Mouse (Mus musculus) midbrain, embryonic 13.5 days (tissue): ENCODE results near the gene Adam1a. TPM values are rescaled to one million over a fixed set of nuclear protein-coding genes. Genes with fewer than 3 reads are reported as not detected.
"Not testable (repeated sequence)": the region's sequence is repeated elsewhere in the genome, so short reads cannot be mapped to it uniquely, and the experiment has no call there.

Source experiments
- ATAC-seq: fragments of 200-750 bp; cut with Nextera tagmentation; 2 replicates; pipeline ENCODE4 v1.8.0; 2017; ENCODE audit warnings: mild to moderate bottlenecking, moderate TSS enrichment, moderate library complexity
- H3K27ac ChIP-seq: fragments of 300-500 bp; sonication (generic); 2 replicates; pipeline ENCODE4 v1.5.1; 2015; ENCODE audit warnings: inconsistent platforms, mild to moderate bottlenecking, moderate library complexity
- H3K27me3 ChIP-seq: fragments of 300-500 bp; sonication (generic); 2 replicates; pipeline ENCODE4 v1.6.1; 2015; ENCODE audit warnings: mild to moderate bottlenecking, inconsistent platforms
- H3K36me3 ChIP-seq: fragments of 300-500 bp; sonication (generic); 2 replicates; pipeline ENCODE4 v1.6.1; 2015; ENCODE audit warnings: mild to moderate bottlenecking, inconsistent platforms
- H3K4me1 ChIP-seq: fragments of 300-500 bp; sonication (generic); replicated peaks from 2 replicates; pipeline ENCODE4 v1.6.1; 2015; ENCODE audit warnings: inconsistent platforms
- H3K4me2 ChIP-seq: fragments of 300-500 bp; sonication (generic); replicated peaks from 2 replicates; pipeline ENCODE4 v1.6.1; 2015; ENCODE audit warnings: moderate library complexity, mild to moderate bottlenecking, inconsistent platforms
- H3K4me3 ChIP-seq: fragments of 300-500 bp; sonication (generic); replicated peaks from 2 replicates; pipeline ENCODE4 v1.5.1; 2015; ENCODE audit warnings: mild to moderate bottlenecking, inconsistent platforms
- H3K9ac ChIP-seq: fragments of 300-500 bp; sonication (generic); replicated peaks from 2 replicates; pipeline ENCODE4 v1.6.1; 2015; ENCODE audit warnings: mild to moderate bottlenecking, inconsistent platforms
- H3K9me3 ChIP-seq: fragments of 300-500 bp; sonication (generic); 2 replicates; pipeline ENCODE4 v1.6.1; 2016; ENCODE audit warnings: mild to moderate bottlenecking, inconsistent platforms
- WGBS: fragments of 180-500 bp; shearing (Covaris S2); methylation state at CpG from one replicate; pipeline ENCODE4 v1.1.7; 2015; 5-methylcytosine and 5-hydroxymethylcytosine counted together
- polyA plus RNA-seq: library from polyadenylated mRNA; unstranded; fragments of >200 nt; fragmentation: Nextera tagmentation; extraction: Ambion mirVana; gene quantifications from 2 replicates; pipeline ENCODE4 v1.2.1, GENCODE M21; 2015

The Adam1a gene
- polyA plus RNA-seq, 1 experiment from 2014 or later: 4.9 TPM

DNA sequence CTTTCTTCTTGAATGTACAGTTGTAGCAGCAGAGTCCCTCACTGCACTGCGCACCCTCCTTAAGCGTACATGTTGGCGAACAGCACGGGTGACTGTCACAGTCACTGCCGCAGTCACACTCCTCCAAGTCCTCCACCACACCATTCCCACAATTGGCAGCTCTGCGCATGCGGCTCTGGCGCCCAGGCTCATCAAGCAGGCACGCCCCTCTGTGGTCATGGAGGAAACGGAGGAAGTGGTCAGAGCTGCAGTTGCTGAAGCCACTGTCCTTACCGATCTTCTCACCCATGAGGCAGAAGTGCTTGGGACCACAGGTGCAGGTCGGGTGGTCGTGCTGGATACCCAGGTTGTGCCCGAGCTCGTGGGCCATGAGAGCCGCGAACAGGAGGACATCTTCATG is 25.5 kb downstream of the Adam1a start:
- not testable (repeated sequence) for H3K4me2 ChIP-seq, H3K27ac ChIP-seq, H3K4me3 ChIP-seq, H3K9me3 ChIP-seq, H3K9ac ChIP-seq, ATAC-seq, H3K4me1 ChIP-seq, H3K27me3 ChIP-seq
- WGBS: 95% methylated on average over 11 of the region's 17 CpGs
- H3K36me3 ChIP-seq: peaks cover 48% of the 10 kb centered on the region

GRCm38 (mm10) chr5:121518983-121519382 is 26.3 kb downstream of the Adam1a start:
- no peaks in the 10 kb centered on the region for H3K9me3 ChIP-seq
- WGBS: 96% methylated on average over 9 of the region's 9 CpGs

DNA sequence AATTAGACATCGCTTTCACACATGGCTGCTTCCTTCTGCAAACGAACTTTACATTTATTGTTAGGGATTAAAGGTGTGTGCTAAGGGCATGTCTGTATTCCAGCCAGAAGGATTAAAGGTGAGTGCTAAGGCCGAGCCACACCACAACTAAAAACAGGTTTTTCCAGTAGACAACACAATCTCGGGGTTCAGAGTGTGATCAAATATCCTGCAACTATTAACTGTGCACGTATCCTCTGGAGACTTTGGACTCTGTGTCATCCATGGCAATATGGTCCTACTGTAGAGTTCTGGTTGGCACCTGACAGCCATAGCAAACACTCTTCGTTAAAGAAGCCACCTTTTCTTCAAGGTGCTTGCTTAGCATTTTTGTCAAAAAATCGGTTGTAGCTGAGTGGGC is 35.3 kb downstream of the Adam1a start:
- Histone ChIP-seq H3K4me1 (no peaks in the 10 kb centered on the region), H3K27ac (no peak overlapping the region), H3K36me3 (no peaks in the 10 kb centered on the region), H3K9me3 (no peaks in the 10 kb centered on the region), H3K9ac (no peak overlapping the region), H3K27me3 (no peaks in the 10 kb centered on the region), H3K4me2 (no peak overlapping the region), H3K4me3 (no peak overlapping the region)
- 85% methylated on average over 7 of the region's 7 CpGs for WGBS
- ATAC-seq: no peak

More at GRCm38 (mm10) chr5:121518983-121519382, 26.3 kb downstream of the Adam1a start:
- no peak overlapping the region for H3K4me3 ChIP-seq
- H3K36me3 ChIP-seq: peaks cover 41% of the 10 kb centered on the region
- no peak overlapping the region for H3K4me2 ChIP-seq
- H3K27me3 ChIP-seq: no peaks in the 10 kb centered on the region
- no peaks in the 10 kb centered on the region for H3K4me1 ChIP-seq
- ATAC-seq: no peak
- H3K27ac ChIP-seq: no peak overlapping the region
- H3K9ac ChIP-seq: no peak overlapping the region

DNA sequence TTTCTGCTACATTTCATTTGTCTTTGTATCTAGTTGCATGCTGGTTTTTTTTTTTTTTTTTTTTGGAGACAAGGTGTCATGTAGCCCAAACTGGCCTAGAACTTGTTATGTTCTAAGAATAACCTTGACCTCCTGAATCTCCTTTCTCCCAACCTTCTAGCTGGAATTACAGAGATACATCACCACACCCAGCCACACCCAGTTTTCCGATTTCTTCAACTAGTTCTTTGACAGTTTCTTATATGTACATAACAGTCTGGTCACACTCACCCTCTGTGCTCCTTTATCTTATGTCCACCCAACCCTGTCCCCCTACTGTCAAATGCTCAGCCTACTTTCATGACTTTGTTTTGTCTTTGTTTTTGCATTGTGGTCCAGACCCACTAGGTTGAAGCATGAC is 38.4 kb downstream of the Adam1a start:
- no peaks in the 10 kb centered on the region for H3K27me3 ChIP-seq
- no peak for ATAC-seq
- H3K27ac ChIP-seq: no peak overlapping the region
- H3K9ac ChIP-seq: no peak overlapping the region
- H3K4me1 ChIP-seq: no peaks in the 10 kb centered on the region
- H3K9me3 ChIP-seq: no peaks in the 10 kb centered on the region
- no peak overlapping the region for H3K4me2 ChIP-seq
- H3K4me3 ChIP-seq: no peak overlapping the region
- WGBS: 88% methylated on average over 1 of the region's 1 CpGs
- H3K36me3 ChIP-seq: no peaks in the 10 kb centered on the region

GRCm38 (mm10) chr5:121503231-121503630 is 42.1 kb downstream of the Adam1a start, which contains the start of gene Adam1b:
Gene Adam1b, minus strand, starts transcription at chr5:121503435.
- Histone ChIP-seq H3K36me3 (no peaks in the 10 kb centered on the region), H3K9ac (no peak within 1 kb of the TSS), H3K27me3 (no peaks in the 10 kb centered on the region), H3K4me1 (no peaks in the 10 kb centered on the region), H3K27ac (no peak within 1 kb of the TSS), H3K4me2 (no peak within 1 kb of the TSS), H3K9me3 (no peaks in the 10 kb centered on the region), H3K4me3 (no peak within 1 kb of the TSS)
- ATAC-seq: no peak
- WGBS: 88% methylated on average over 3 of the region's 3 CpGs

DNA sequence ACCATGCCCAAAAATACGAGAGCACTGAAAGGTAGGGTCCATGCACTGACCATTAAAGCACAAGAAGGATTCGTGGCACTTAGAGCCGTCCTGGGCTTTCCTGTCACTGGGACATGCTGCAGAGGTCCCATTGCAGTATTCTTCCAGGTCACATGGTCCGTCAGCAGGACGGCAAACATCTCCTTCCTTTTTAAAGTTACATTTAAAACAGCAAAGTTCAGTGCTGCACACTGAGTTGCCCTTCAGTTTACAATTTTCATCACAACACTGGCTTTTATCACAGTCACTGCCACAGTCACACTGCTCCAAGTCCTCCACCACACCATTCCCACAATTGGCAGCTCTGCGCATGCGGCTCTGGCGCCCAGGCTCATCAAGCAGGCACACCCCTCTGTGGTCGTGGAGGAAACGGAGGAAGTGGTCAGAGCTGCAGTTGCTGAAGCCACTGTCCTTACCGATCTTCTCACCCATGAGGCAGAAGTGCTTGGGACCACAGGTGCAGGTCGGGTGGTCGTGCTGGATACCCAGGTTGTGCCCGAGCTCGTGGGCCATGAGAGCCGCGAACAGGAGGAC is 43.8 kb downstream of the Adam1a start:
- H3K4me1 ChIP-seq, H3K4me2 ChIP-seq, H3K27ac ChIP-seq, H3K4me3 ChIP-seq, H3K36me3 ChIP-seq, H3K9me3 ChIP-seq, H3K27me3 ChIP-seq, ATAC-seq, H3K9ac ChIP-seq: not testable (repeated sequence)
- WGBS: 79% methylated on average over 11 of the region's 17 CpGs

DNA sequence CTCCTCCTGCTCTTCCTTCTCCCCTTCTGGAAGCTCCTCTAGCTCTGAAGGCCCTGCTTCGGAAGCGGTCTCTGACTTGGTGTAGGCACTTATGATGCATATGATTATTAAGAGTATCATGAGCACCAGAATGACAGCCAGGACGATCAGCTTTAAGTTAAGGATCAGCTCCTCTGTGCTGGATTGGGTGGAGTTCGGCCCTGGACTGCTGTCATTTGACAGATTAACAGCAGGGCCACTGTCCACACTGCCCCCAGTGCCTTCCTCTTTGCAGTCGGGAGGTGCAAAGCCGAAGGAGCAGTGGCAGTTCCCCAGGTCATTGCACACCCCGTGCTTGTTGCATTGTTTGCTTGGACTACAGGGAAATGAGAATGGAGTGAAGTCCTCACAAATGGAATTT is 44.6 kb downstream of the Adam1a start:
- no peaks in the 10 kb centered on the region for H3K9me3 ChIP-seq
- no peak for ATAC-seq

GRCm38 (mm10) chr5:121493305-121493704 is 52.0 kb downstream of the Adam1a start:
- no peak overlapping the region for H3K9ac ChIP-seq
- no peaks in the 10 kb centered on the region for H3K9me3 ChIP-seq
- H3K36me3 ChIP-seq: no peaks in the 10 kb centered on the region
- 81% methylated on average over 8 of the region's 8 CpGs for WGBS
- H3K27me3 ChIP-seq: no peaks in the 10 kb centered on the region
- no peak for ATAC-seq
- no peak overlapping the region for H3K4me3 ChIP-seq
- no peak overlapping the region for H3K27ac ChIP-seq
- no peaks in the 10 kb centered on the region for H3K4me1 ChIP-seq
- H3K4me2 ChIP-seq: no peak overlapping the region

More for the DNA sequence above, 44.6 kb downstream of the Adam1a start:
- Histone ChIP-seq H3K27me3 (no peaks in the 10 kb centered on the region), H3K27ac (no peak overlapping the region), H3K4me2 (no peak overlapping the region), H3K4me1 (no peaks in the 10 kb centered on the region), H3K36me3 (no peaks in the 10 kb centered on the region), H3K9ac (no peak overlapping the region), H3K4me3 (no peak overlapping the region)
- 76% methylated on average over 7 of the region's 7 CpGs for whole genome bisulfite sequencing

- Histone ChIP-seq H3K27me3 (no peaks in the 10 kb centered on the region), H3K27ac (no peak overlapping the region), H3K9ac (no peak overlapping the region), H3K9me3 (no peaks in the 10 kb centered on the region), H3K4me3 (no peak overlapping the region), H3K4me2 (no peak overlapping the region), H3K36me3 (no peaks in the 10 kb centered on the region), H3K4me1 (no peaks in the 10 kb centered on the region)
- 83% methylated on average over 5 of the region's 5 CpGs for WGBS
- ATAC-seq: no peak
Measured at GRCm38 (mm10) chr5:121484801-121485200, 60.5 kb downstream of the Adam1a start.

- H3K4me2 ChIP-seq: no peak overlapping the region
- H3K9ac ChIP-seq: no peak overlapping the region
- no peaks in the 10 kb centered on the region for H3K36me3 ChIP-seq
- H3K4me1 ChIP-seq: no peaks in the 10 kb centered on the region
- no peak overlapping the region for H3K27ac ChIP-seq
- WGBS: 36% methylated on average over 3 of the region's 3 CpGs
- H3K4me3 ChIP-seq: no peak overlapping the region
- no peaks in the 10 kb centered on the region for H3K9me3 ChIP-seq
- H3K27me3 ChIP-seq: no peaks in the 10 kb centered on the region
- no peak for ATAC-seq
Measured at GRCm38 (mm10) chr5:121477680-121478079, 67.6 kb downstream of the Adam1a start.

DNA sequence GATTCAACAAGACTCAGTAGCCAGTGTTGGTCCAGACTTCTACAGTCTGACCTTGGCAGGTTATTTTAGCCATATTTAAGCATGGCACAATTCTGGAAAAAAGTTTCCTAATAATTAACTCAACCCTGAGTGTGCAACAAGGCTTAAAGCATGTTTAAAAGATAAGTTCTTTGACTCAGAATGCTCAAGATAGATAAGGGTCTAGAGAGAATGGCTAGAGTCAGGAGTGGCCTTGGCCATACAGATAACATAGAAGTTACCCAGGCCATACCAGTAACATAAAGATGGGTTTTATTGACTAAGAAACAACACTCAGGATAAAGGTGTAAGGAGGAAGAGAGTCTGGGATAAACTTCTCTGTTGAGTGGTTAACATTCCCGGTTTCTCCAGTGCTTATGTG is 69.2 kb downstream of the Adam1a start:
- Histone ChIP-seq H3K36me3 (no peaks in the 10 kb centered on the region), H3K4me2 (no peak overlapping the region), H3K4me3 (no peak overlapping the region), H3K27ac (no peak overlapping the region), H3K9ac (no peak overlapping the region), H3K4me1 (no peaks in the 10 kb centered on the region), H3K9me3 (no peaks in the 10 kb centered on the region), H3K27me3 (no peaks in the 10 kb centered on the region)
- 94% methylated on average over 1 of the region's 1 CpGs for WGBS
- ATAC-seq: no peak

DNA sequence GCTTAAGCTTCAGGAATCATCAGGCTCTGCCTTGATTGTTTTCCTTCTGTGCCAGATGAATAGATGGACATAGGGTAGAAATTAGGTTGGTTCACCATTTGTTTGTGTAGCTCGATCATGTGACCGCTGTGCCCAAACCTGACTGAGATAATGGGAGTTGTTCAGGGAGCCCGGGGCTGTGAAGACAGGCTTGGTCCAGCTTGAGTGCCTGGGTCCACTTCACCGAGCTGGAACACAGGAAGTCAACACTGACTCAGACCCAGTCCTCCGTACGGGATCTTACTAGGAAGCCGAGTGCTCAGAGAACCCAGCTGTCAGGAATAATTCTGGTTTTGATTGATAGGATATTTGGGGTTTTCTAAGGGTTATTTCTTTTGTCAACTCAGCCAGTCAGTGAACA is 70.7 kb downstream of the Adam1a start:
- WGBS: 66% methylated on average over 7 of the region's 7 CpGs
- H3K4me1 ChIP-seq: no peaks in the 10 kb centered on the region
- H3K27ac ChIP-seq: no peak overlapping the region
- no peak for ATAC-seq
- no peak overlapping the region for H3K9ac ChIP-seq
- H3K9me3 ChIP-seq: no peaks in the 10 kb centered on the region
- no peaks in the 10 kb centered on the region for H3K27me3 ChIP-seq
- no peaks in the 10 kb centered on the region for H3K36me3 ChIP-seq
- H3K4me3 ChIP-seq: no peak overlapping the region
- no peak overlapping the region for H3K4me2 ChIP-seq

GRCm38 (mm10) chr5:121472411-121472810 is 72.9 kb downstream of the Adam1a start:
- ATAC-seq: no peak
- Histone ChIP-seq H3K4me1 (no peaks in the 10 kb centered on the region), H3K9ac (no peak overlapping the region), H3K9me3 (no peaks in the 10 kb centered on the region), H3K4me2 (no peak overlapping the region), H3K36me3 (no peaks in the 10 kb centered on the region), H3K27ac (no peak overlapping the region), H3K4me3 (no peak overlapping the region), H3K27me3 (no peaks in the 10 kb centered on the region)
- WGBS: 81% methylated on average over 2 of the region's 2 CpGs
